ENCODE assay signal across 26 mouse cellular contexts in the genomic region with DNA sequence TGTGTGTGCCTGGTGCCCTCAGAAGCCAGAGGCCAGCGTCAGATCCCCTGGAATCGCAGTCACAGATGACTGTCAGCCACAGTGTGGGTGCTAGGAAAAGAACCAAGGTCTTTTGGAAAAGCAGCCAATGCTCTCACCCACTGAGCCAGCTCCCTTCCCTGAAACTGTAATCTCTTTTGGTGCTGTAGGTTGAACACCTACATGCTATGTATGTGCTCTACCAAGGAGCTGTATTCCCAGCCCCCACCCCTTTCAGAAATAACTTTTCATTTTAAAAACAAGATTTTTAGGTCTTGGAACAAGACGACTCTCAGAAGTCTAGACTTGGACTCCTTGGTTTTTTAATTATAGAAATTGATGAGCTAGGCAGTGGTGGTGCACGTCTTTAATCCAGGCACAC.
"Had no signal": no experiment of that assay in that cellular context is flagged by ENCODE, and none has a peak within 500 bp of the region (broad histone marks: within the 10 kb centered on the region; RNA-seq: fewer than 3 reads in every experiment).

No protein-coding gene starts in this region.

- H3K27me3 ChIP-seq: heart, embryonic 13.5 days; heart, embryonic 15.5 days; hindbrain, embryonic 13.5 days; hindbrain, embryonic 15.5 days; kidney, embryonic 15.5 days; limb, embryonic 13.5 days; limb, embryonic 15.5 days had no signal

- DNase-seq: gastrocnemius, postnatal 14 days; gastrocnemius, postnatal 36 days; heart, adult 11 months; heart, adult 2 months; heart, postnatal 14 days; heart, postnatal 36 days; kidney, adult 11 months; kidney, adult 2 months; kidney, adult 9 months; kidney, postnatal 14 days; kidney, postnatal 36 days; layer of hippocampus, adult 9-11 months; layer of hippocampus, postnatal 36 days; left cerebral cortex, postnatal 4 days; liver, embryonic 13.5 days had no signal

- H3K4me3 ChIP-seq: heart, adult 2 months; heart, embryonic 13.5 days; heart, embryonic 15.5 days; hindbrain, embryonic 13.5 days; hindbrain, embryonic 15.5 days; kidney, embryonic 15.5 days; limb, embryonic 13.5 days; limb, embryonic 15.5 days; liver, embryonic 13.5 days had no signal

- ATAC-seq: hindbrain, postnatal 0 days; intestine, embryonic 16.5 days had no signal

- H3K4me2 ChIP-seq: heart, embryonic 11.5 days; heart, embryonic 13.5 days; heart, embryonic 15.5 days; hindbrain, embryonic 13.5 days; hindbrain, embryonic 15.5 days; kidney, embryonic 15.5 days; limb, embryonic 13.5 days; limb, embryonic 15.5 days; liver, embryonic 13.5 days had no signal

- H3K27ac ChIP-seq: heart, adult 2 months; heart, embryonic 13.5 days; heart, embryonic 15.5 days; hindbrain, embryonic 13.5 days; hindbrain, embryonic 15.5 days; hindbrain, postnatal 0 days; kidney, embryonic 15.5 days; kidney, postnatal 0 days; limb, embryonic 13.5 days; limb, embryonic 15.5 days; liver, embryonic 13.5 days had no signal

- H3K36me3 ChIP-seq: heart, embryonic 13.5 days; heart, embryonic 15.5 days; hindbrain, embryonic 13.5 days; hindbrain, embryonic 15.5 days; kidney, embryonic 15.5 days; limb, embryonic 13.5 days; limb, embryonic 15.5 days; liver, embryonic 13.5 days had no signal

- H3K9ac ChIP-seq: heart, embryonic 13.5 days; heart, embryonic 15.5 days; hindbrain, embryonic 13.5 days; hindbrain, embryonic 15.5 days; kidney, embryonic 15.5 days; limb, embryonic 13.5 days; limb, embryonic 15.5 days; liver, embryonic 13.5 days had no signal

- H3K9me3 ChIP-seq: heart, embryonic 13.5 days; heart, embryonic 15.5 days; hindbrain, embryonic 13.5 days; hindbrain, embryonic 15.5 days; kidney, embryonic 15.5 days; limb, embryonic 13.5 days; limb, embryonic 15.5 days; liver, embryonic 13.5 days had no signal
